Mouse (Mus musculus): Measurements from ENCODE around the gene Tgm6. TPM values are rescaled to one million over a fixed set of nuclear protein-coding genes. Genes with fewer than 3 reads are reported as not detected.

Gene Tgm6
- not detected for total RNA-seq (2023)

DNA sequence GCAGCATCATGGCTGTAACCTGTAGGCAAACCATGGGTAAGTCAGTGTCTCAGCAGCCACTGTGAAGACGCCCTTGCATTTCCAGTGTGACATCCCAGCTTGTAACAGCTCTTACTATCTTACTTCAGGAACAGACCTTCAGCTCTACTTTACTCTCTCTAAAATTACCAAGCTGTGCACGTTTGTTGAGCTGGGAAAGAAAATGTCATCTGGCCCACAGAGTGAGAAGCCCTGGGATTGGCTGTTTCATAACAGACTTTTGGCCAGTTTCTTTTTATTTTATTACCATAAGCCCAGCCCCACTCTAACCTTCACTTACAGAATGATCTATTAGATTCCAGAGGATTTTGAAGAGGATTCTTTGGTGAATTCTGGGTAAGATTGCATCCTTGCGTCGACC is at the start of gene Tgm6:
TSS of gene Tgm6 (plus strand) at position 301 of the 400 bp plus-strand sequence.

DNA sequence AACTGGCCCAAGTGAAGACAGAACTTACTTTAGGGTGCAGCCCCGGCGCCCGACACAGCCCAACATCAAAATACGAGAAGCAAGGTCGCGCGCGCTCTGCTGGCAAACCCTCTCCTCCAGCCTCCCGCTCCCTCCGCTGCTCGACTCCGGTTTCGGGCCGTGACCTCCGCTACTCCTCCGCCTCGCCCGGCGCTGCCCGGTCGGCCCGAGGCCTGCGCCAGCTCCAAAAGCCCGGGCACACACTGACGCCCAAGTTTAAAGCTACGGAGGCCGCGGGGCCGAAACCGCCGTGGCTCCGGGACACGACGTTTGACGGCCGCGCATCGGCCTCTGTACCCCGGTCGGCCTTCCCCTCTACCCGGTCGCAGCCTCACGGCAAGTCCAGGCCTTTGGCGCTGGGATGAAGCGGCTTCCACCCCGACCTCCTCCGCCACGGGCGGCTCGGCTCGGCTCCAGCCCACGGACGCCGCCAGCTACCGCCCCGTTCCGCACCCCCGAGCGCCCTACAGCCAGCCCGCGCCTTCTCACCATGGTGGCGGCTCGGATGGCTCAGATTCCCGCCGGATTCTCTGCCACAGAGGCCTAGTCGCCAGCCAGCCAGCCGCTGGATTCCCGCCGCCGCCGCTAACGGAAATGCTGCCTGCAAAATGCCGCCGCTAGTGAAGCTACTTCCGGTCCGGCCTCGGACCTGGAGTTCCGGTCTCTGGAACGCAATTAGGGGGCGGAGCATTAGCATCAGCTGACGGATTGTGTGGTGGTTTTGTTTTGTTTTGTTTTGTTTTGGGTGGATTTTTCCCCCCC is 66.7 kb downstream of the Tgm6 start, which contains the start of gene Snrpb:
TSS of gene Snrpb (minus strand) at position 698 of the 801 bp plus-strand sequence.

DNA sequence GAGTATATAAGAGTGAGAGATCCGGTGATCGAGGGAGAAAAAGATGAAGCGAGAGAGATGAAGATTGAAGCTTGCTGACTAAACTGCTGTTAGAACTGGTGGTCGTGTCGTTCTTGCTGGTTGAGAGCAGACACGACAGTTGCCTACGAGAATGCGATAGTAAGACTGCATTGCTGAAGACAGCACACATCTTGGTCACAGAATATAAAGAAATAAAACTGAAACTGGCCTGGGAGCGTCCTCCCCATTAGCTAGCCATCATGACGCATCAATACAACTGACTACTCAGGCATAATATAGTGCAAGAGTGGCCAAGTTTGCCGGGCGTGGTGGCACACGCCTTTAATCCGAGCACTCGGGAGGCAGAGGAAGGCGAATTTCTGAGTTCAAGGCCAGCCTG is 82.7 kb downstream of the Tgm6 start, which contains the start of gene Tmc2:
TSS of gene Tmc2 (plus strand) at position 301 of the 400 bp plus-strand sequence.

Other genes with a start within 250 kb of the Tgm6 start
- gene Tgm3, start 100.1 kb upstream of the Tgm6 start, total RNA-seq (2023) = not detected
- gene Snrpb, start 67.0 kb downstream of the Tgm6 start, total RNA-seq (2023) = 191 TPM
- gene Tmc2, start 82.8 kb downstream of the Tgm6 start, total RNA-seq (2023) = not detected
- gene Nop56, start 162.0 kb downstream of the Tgm6 start, total RNA-seq (2023) = 365 TPM
- gene Idh3b, start 172.1 kb downstream of the Tgm6 start, total RNA-seq (2023) = 104 TPM
- not detected for gene Ebf4, start 182.8 kb downstream of the Tgm6 start, total RNA-seq (2023)